Mouse (Mus musculus): ENCODE results near the gene Tlcd1. TPM values are rescaled to one million over a fixed set of nuclear protein-coding genes. Genes with fewer than 3 reads are reported as not detected.

The Tlcd1 gene
- polyA plus RNA-seq, 2 experiments, result 21.4 to 48.4 TPM

DNA sequence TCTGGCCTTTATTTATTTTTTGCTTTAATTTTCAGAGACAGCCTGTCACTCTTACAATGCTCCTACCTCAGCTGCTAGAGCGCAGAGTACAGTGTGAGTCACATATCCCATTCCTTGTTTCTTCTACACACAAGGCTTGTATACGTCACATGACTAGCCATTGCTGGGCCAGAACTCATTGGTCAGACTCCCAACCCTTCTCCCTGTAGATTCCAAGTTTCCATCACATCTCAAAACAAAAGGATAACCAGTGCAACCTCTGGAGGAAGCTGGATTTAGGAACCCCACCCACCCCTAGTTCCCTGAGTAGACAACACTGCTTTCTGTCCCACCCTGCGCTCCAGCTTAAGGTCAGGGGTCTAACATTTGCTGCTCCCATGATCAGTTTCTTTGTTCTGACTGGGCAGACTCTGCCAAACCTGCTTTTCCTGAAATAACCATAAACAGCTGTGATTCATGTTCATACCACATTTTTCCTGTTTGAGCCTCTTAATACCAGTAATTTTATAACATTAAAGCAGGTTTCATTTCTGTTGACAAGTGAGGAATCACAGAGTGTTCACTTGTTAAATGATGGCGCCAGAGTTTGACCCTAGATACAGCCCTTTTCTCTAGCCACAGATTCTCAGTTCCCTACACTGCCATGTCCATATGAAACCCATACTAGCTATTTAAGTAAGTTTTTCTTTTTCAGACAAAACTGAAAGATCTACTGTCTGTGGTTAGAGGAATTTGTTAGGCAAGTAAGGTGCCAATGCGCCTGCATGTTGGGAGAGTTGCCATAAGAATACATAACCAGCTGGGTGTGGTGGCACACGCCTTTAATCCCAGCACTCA, 29.6 kb upstream of the Tlcd1 start:
- Histone ChIP-seq H3K27ac (replicated peaks; ENCODE audit: low read depth, low read length) (no peak overlapping the region), H3K4me1 (ENCODE audit: control insufficient read depth, insufficient read depth, low read length) (peaks cover under 1% of the 10 kb centered on the region; the same call in 1 of the 2 replicates), H3K27me3 (ENCODE audit: control insufficient read depth, insufficient read depth, low read length) (no peaks in the 10 kb centered on the region), H3K4me2 (replicated peaks; ENCODE audit: low read depth, low read length, severe bottlenecking) (no peak overlapping the region), H3K36me3 (ENCODE audit: control insufficient read depth, insufficient read depth, low read length) (peaks cover 71% of the 10 kb centered on the region), H3K4me3 (replicated peaks; ENCODE audit: low read length) (no peak overlapping the region), H3K9ac (ENCODE audit: low read depth, low read length, severe bottlenecking) (no peak overlapping the region), H3K9me3 (ENCODE audit: control insufficient read depth, low read length) (no peaks in the 10 kb centered on the region)
- no peak for DNase-seq (ENCODE audit: low spot score)
- ATAC-seq (ENCODE audit: low FRiP score, low read depth), result no peak
- 90% methylated on average over 6 of the region's 6 CpGs for WGBS
- TF ChIP-seq POLR2A (IDR thresholded peaks at IDR 0.05; ENCODE audit: borderline replicate concordance, extremely low read depth, insufficient read depth, insufficient read length), result no peak

- no peak overlapping the region for H3K27ac ChIP-seq (replicated peaks; ENCODE audit: low read depth, low read length)
- no peak overlapping the region for H3K9ac ChIP-seq (ENCODE audit: low read depth, low read length, severe bottlenecking)
- H3K4me2 ChIP-seq (replicated peaks; ENCODE audit: low read depth, low read length, severe bottlenecking), result no peak overlapping the region
- H3K9me3 ChIP-seq (ENCODE audit: control insufficient read depth, low read length), result no peaks in the 10 kb centered on the region
- ATAC-seq (ENCODE audit: low FRiP score, low read depth) (no peak), DNase-seq (ENCODE audit: low spot score) (no peak)
- no peak overlapping the region for H3K4me3 ChIP-seq (replicated peaks; ENCODE audit: low read length)
- H3K36me3 ChIP-seq (ENCODE audit: control insufficient read depth, insufficient read depth, low read length), result peaks cover 82% of the 10 kb centered on the region
- WGBS, result 42% methylated on average over 1 of the region's 1 CpGs
- peaks cover 11% of the 10 kb centered on the region for H3K4me1 ChIP-seq (ENCODE audit: control insufficient read depth, insufficient read depth, low read length)
- no peaks in the 10 kb centered on the region for H3K27me3 ChIP-seq (ENCODE audit: control insufficient read depth, insufficient read depth, low read length)
- no peak for TF ChIP-seq POLR2A (IDR thresholded peaks at IDR 0.05; ENCODE audit: borderline replicate concordance, extremely low read depth, insufficient read depth, insufficient read length)
Measured at GRCm38 (mm10) chr11:78151161-78151560, 25.4 kb upstream of the Tlcd1 start.

GRCm38 (mm10) chr11:78152299-78153231, 23.9 kb upstream of the Tlcd1 start:
- Histone ChIP-seq H3K4me1 (ENCODE audit: control insufficient read depth, insufficient read depth, low read length) (peaks cover 11% of the 10 kb centered on the region), H3K9ac (ENCODE audit: low read depth, low read length, severe bottlenecking) (no peak overlapping the region; the same call in 1 of the 2 replicates), H3K27me3 (ENCODE audit: control insufficient read depth, insufficient read depth, low read length) (no peaks in the 10 kb centered on the region), H3K4me3 (replicated peaks; ENCODE audit: low read length) (no peak overlapping the region), H3K27ac (replicated peaks; ENCODE audit: low read depth, low read length) (peak overlapping the region; percentile 38; the same call in 1 of the 2 replicates), H3K4me2 (replicated peaks; ENCODE audit: low read depth, low read length, severe bottlenecking) (no peak overlapping the region), H3K9me3 (ENCODE audit: control insufficient read depth, low read length) (no peaks in the 10 kb centered on the region), H3K36me3 (ENCODE audit: control insufficient read depth, insufficient read depth, low read length) (peaks cover 84% of the 10 kb centered on the region)
- WGBS, result 49% methylated on average over 9 of the region's 9 CpGs
- DNase-seq (ENCODE audit: low spot score), result peak; percentile 44
- no peak for ATAC-seq (ENCODE audit: low FRiP score, low read depth)
- TF ChIP-seq POLR2A (IDR thresholded peaks at IDR 0.05; ENCODE audit: borderline replicate concordance, extremely low read depth, insufficient read depth, insufficient read length), result no peak

DNA sequence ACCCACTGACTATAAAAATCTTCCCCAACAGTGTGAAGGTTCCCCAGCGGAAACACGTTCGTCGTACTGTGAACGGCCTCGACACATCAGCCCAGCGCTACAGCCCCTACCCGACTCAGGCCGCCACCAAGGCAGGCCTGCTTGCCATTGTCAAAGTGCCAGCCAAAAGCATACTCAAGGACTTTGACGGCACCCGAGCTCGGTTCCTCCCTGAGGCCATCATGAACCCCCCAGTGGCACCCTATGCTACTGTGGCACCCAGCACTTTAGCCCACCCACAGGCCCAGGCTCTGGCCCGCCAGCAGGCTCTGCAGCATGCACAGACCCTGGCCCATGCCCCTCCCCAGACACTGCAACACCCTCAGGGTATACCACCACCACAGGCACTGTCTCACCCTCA, 22.7 kb upstream of the Tlcd1 start:
- H3K36me3 ChIP-seq (ENCODE audit: control insufficient read depth, insufficient read depth, low read length), result peaks cover 88% of the 10 kb centered on the region
- H3K4me1 ChIP-seq (ENCODE audit: control insufficient read depth, insufficient read depth, low read length), result peaks cover 11% of the 10 kb centered on the region
- H3K4me3 ChIP-seq (replicated peaks; ENCODE audit: low read length), result no peak overlapping the region
- no peak overlapping the region for H3K9ac ChIP-seq (ENCODE audit: low read depth, low read length, severe bottlenecking)
- H3K27me3 ChIP-seq (ENCODE audit: control insufficient read depth, insufficient read depth, low read length), result no peaks in the 10 kb centered on the region
- no peak overlapping the region for H3K27ac ChIP-seq (replicated peaks; ENCODE audit: low read depth, low read length)
- ATAC-seq (ENCODE audit: low FRiP score, low read depth) (no peak), DNase-seq (ENCODE audit: low spot score) (no peak)
- H3K9me3 ChIP-seq (ENCODE audit: control insufficient read depth, low read length), result no peaks in the 10 kb centered on the region
- 78% methylated on average over 13 of the region's 13 CpGs for WGBS
- H3K4me2 ChIP-seq (replicated peaks; ENCODE audit: low read depth, low read length, severe bottlenecking), result no peak overlapping the region
- no peak for TF ChIP-seq POLR2A (IDR thresholded peaks at IDR 0.05; ENCODE audit: borderline replicate concordance, extremely low read depth, insufficient read depth, insufficient read length)

DNA sequence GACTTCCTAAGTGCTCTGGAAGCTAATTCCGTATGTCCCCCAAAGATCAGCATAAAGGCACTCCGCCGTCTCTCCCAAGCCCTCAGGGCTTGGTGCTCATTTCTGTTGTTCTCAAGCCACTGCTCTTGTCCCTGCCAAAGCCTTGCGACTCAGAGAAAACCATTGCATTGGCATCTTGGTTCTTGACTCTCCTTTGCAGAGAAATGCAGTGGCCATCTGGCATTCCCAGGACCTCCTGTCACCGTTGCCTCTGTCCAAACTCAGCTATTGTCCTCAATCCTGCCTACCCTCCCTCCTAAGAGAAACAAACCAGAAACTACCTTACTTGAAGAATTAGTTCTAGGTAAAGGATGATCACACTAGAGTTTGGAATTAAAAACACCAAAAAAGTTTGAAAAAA, 20.8 kb upstream of the Tlcd1 start:
- no peak for DNase-seq (ENCODE audit: low spot score)
- H3K4me3 ChIP-seq (replicated peaks; ENCODE audit: low read length), result no peak overlapping the region
- WGBS, result 78% methylated on average over 5 of the region's 5 CpGs
- H3K9ac ChIP-seq (ENCODE audit: low read depth, low read length, severe bottlenecking), result no peak overlapping the region
- peaks cover 11% of the 10 kb centered on the region for H3K4me1 ChIP-seq (ENCODE audit: control insufficient read depth, insufficient read depth, low read length)
- peaks cover 91% of the 10 kb centered on the region for H3K36me3 ChIP-seq (ENCODE audit: control insufficient read depth, insufficient read depth, low read length)
- H3K9me3 ChIP-seq (ENCODE audit: control insufficient read depth, low read length), result no peaks in the 10 kb centered on the region
- no peak for ATAC-seq (ENCODE audit: low FRiP score, low read depth)
- no peak for TF ChIP-seq POLR2A (IDR thresholded peaks at IDR 0.05; ENCODE audit: borderline replicate concordance, extremely low read depth, insufficient read depth, insufficient read length)
- H3K27me3 ChIP-seq (ENCODE audit: control insufficient read depth, insufficient read depth, low read length), result no peaks in the 10 kb centered on the region
- H3K4me2 ChIP-seq (replicated peaks; ENCODE audit: low read depth, low read length, severe bottlenecking), result no peak overlapping the region
- H3K27ac ChIP-seq (replicated peaks; ENCODE audit: low read depth, low read length), result no peak overlapping the region
